Mouse (Mus musculus): ENCODE results near the gene Acap3. TPM values are rescaled to one million over a fixed set of nuclear protein-coding genes. Genes with fewer than 3 reads are reported as not detected.

The Acap3 gene
- polyA plus RNA-seq (2012; fragmentation: generic; extraction: Trizol): 10 to 100 TPM; 13.3 to 20.0 TPM

GRCm38 (mm10) chr4:155891551-155892001 lies at the start of gene Acap3, which contains the start of gene Pusl1:
Acap3 (plus strand) TSS chr4:155891822.
Pusl1 (minus strand) TSS chr4:155891781.

GRCm38 (mm10) chr4:155846871-155847578 lies 44.6 kb upstream of the Acap3 start, which contains the start of gene Dvl1:
Dvl1 (plus strand) TSS chr4:155847402.

GRCm38 (mm10) chr4:155863001-155863400 lies 28.6 kb upstream of the Acap3 start, which contains the start of gene Tas1r3:
Tas1r3 (minus strand) TSS chr4:155863362.

GRCm38 (mm10) chr4:155869317-155870033 lies 22.1 kb upstream of the Acap3 start, which contains the start of the genes Cptp and Ints11:
Cptp (minus strand) TSS chr4:155869440.
Ints11 (plus strand) TSS chr4:155869546.

GRCm38 (mm10) chr4:155943534-155944249 lies 52.1 kb downstream of the Acap3 start, which contains the start of gene Ube2j2:
Ube2j2 (plus strand) TSS chr4:155943831.

Other genes starting within 250 kb of the Acap3 start
- gene Gm10563, start 246.4 kb upstream of the Acap3 start, polyA plus RNA-seq (2012; fragmentation: generic; extraction: Trizol): not detected
- 1 to 10 TPM in 1 of 2 experiments, under 1 TPM in 1; 0.05 to 1.8 TPM for gene Mmp23, start 238.4 kb upstream of the Acap3 start, polyA plus RNA-seq (2012; fragmentation: generic; extraction: Trizol)
- gene Mib2, start 222.6 kb upstream of the Acap3 start, polyA plus RNA-seq (2012; fragmentation: generic; extraction: Trizol): 10 to 100 TPM in 1 of 2 experiments, 1 to 10 TPM in 1; 8.5 to 42.3 TPM
- 10 to 100 TPM; 12.0 to 17.9 TPM for gene Fndc10, start 197.5 kb upstream of the Acap3 start, polyA plus RNA-seq (2012; fragmentation: generic; extraction: Trizol)
- gene Ssu72, start 187.0 kb upstream of the Acap3 start, polyA plus RNA-seq (2012; fragmentation: generic; extraction: Trizol): 10 to 100 TPM; 45.5 to 49.1 TPM
- 1 to 10 TPM in 1 of 2 experiments, under 1 TPM in 1; 0.80 to 4.2 TPM for gene Tmem240, start 157.0 kb upstream of the Acap3 start, polyA plus RNA-seq (2012; fragmentation: generic; extraction: Trizol)
- 10 to 100 TPM; 24.7 to 55.2 TPM for gene Atad3a, start 130.7 kb upstream of the Acap3 start, polyA plus RNA-seq (2012; fragmentation: generic; extraction: Trizol)
- gene Vwa1, start 117.1 kb upstream of the Acap3 start, polyA plus RNA-seq (2012; fragmentation: generic; extraction: Trizol): under 1 TPM; 0.07 to 0.22 TPM
- under 1 TPM; 0.02 to 0.22 TPM for gene Tmem88b, start 105.9 kb upstream of the Acap3 start, polyA plus RNA-seq (2012; fragmentation: generic; extraction: Trizol)
- gene Ankrd65, start 101.4 kb upstream of the Acap3 start, polyA plus RNA-seq (2012; fragmentation: generic; extraction: Trizol): under 1 TPM in 1 of 2 experiments, not detected in 1; 0.11 TPM
- gene Mrpl20, start 88.9 kb upstream of the Acap3 start, polyA plus RNA-seq (2012; fragmentation: generic; extraction: Trizol): 100 to 1,000 TPM in 1 of 2 experiments, 10 to 100 TPM in 1; 99.5 to 291 TPM
- 10 to 100 TPM in 1 of 2 experiments, 1 to 10 TPM in 1; 2.5 to 27.9 TPM for gene Ccnl2, start 79.3 kb upstream of the Acap3 start, polyA plus RNA-seq (2012; fragmentation: generic; extraction: Trizol)
- gene Aurkaip1, start 60.5 kb upstream of the Acap3 start, polyA plus RNA-seq (2012; fragmentation: generic; extraction: Trizol): 100 to 1,000 TPM; 146 to 151 TPM
- 100 to 1,000 TPM in 1 of 2 experiments, 10 to 100 TPM in 1; 26.1 to 264 TPM for gene Mxra8, start 52.1 kb upstream of the Acap3 start, polyA plus RNA-seq (2012; fragmentation: generic; extraction: Trizol)
- gene Dvl1, start 44.4 kb upstream of the Acap3 start, polyA plus RNA-seq (2012; fragmentation: generic; extraction: Trizol): 10 to 100 TPM; 14.7 to 39.5 TPM
- gene Tas1r3, start 28.5 kb upstream of the Acap3 start, polyA plus RNA-seq (2012; fragmentation: generic; extraction: Trizol): under 1 TPM; 0.04 to 0.32 TPM
- gene Cptp, start 22.4 kb upstream of the Acap3 start, polyA plus RNA-seq (2012; fragmentation: generic; extraction: Trizol): 10 to 100 TPM; 10.4 to 13.3 TPM
- 10 to 100 TPM; 35.5 to 51.4 TPM for gene Ints11, start 22.3 kb upstream of the Acap3 start, polyA plus RNA-seq (2012; fragmentation: generic; extraction: Trizol)
- gene Pusl1, start within 50 bp of the Acap3 start, polyA plus RNA-seq (2012; fragmentation: generic; extraction: Trizol): 10 to 100 TPM in 1 of 2 experiments, 1 to 10 TPM in 1; 9.1 to 14.4 TPM
- gene Ube2j2, start 52.0 kb downstream of the Acap3 start, polyA plus RNA-seq (2012; fragmentation: generic; extraction: Trizol): 10 to 100 TPM; 35.8 to 37.0 TPM
- gene C1qtnf12, start 70.5 kb downstream of the Acap3 start, polyA plus RNA-seq (2012; fragmentation: generic; extraction: Trizol): 1 to 10 TPM; 2.1 to 3.6 TPM
- gene B3galt6, start 100.8 kb downstream of the Acap3 start, polyA plus RNA-seq (2012; fragmentation: generic; extraction: Trizol): 1 to 10 TPM; 1.9 to 4.3 TPM
- 100 to 1,000 TPM; 121 to 177 TPM for gene Sdf4, start 101.0 kb downstream of the Acap3 start, polyA plus RNA-seq (2012; fragmentation: generic; extraction: Trizol)
- 1 to 10 TPM in 1 of 2 experiments, under 1 TPM in 1; 0.16 to 1.3 TPM for gene Tnfrsf4, start 122.0 kb downstream of the Acap3 start, polyA plus RNA-seq (2012; fragmentation: generic; extraction: Trizol)
- gene Tnfrsf18, start 134.3 kb downstream of the Acap3 start, polyA plus RNA-seq (2012; fragmentation: generic; extraction: Trizol): 1 to 10 TPM in 1 of 2 experiments, under 1 TPM in 1; 0.08 to 1.6 TPM
- gene Ttll10, start 167.6 kb downstream of the Acap3 start, polyA plus RNA-seq (2012; fragmentation: generic; extraction: Trizol): under 1 TPM in 1 of 2 experiments, not detected in 1; 0.08 TPM
- 10 to 100 TPM in 1 of 2 experiments, 1 to 10 TPM in 1; 5.3 to 22.4 TPM for gene 9430015G10Rik, start 218.2 kb downstream of the Acap3 start, polyA plus RNA-seq (2012; fragmentation: generic; extraction: Trizol)
- under 1 TPM; 0.07 to 0.42 TPM for gene Rnf223, start 238.7 kb downstream of the Acap3 start, polyA plus RNA-seq (2012; fragmentation: generic; extraction: Trizol)